Mouse (Mus musculus): ENCODE results near the gene Aunip. TPM values are rescaled to one million over a fixed set of nuclear protein-coding genes. Genes with fewer than 3 reads are reported as not detected.
"Not testable (repeated sequence)": the region's sequence is repeated elsewhere in the genome, so short reads cannot be mapped to it uniquely, and the experiment has no call there.

The Aunip gene
- total and polyA plus RNA-seq, 2 experiments from 2014 or later: 1.1 to 1.8 TPM

DNA sequence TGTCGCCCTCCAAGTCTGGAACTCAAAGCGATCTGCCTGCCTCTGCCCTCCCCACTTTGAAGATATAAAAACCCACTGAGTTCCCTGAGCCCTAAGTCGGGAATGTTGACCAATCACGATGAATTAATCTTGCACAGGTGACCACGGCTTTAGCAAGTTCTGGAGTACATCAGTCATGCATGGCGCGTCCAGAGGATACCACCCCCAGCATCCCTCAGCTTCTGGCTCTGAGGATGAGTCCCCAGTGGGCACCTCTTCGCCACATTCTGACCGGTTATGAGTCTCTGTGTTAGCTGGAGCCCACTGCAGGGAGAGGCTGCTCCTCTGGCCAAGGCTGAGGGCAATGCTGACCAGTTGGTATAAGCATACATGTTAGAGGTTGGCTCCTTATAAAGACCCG lies 26.6 kb upstream of the Aunip start:
- no peak overlapping the region for H3K27ac ChIP-seq (ENCODE audit: low read depth, low read length)
- ATAC-seq (no peak), DNase-seq (no peak)
- no peak for TF ChIP-seq CTCF (IDR thresholded peaks at IDR 0.05; ENCODE audit: low read depth)
- no peaks in the 10 kb centered on the region for H3K27me3 ChIP-seq (ENCODE audit: insufficient read depth, low read length)
- no peaks in the 10 kb centered on the region for H3K9me3 ChIP-seq (ENCODE audit: low read length)
- no peaks in the 10 kb centered on the region for H3K4me1 ChIP-seq (ENCODE audit: insufficient read depth)
- 86% methylated on average over 10 of the region's 10 CpGs for WGBS
- H3K9ac ChIP-seq: no peak overlapping the region
- H3K36me3 ChIP-seq (ENCODE audit: insufficient read depth): no peaks in the 10 kb centered on the region
- no peak overlapping the region for H3K4me3 ChIP-seq (ENCODE audit: low read depth, low read length)
- H3K4me2 ChIP-seq (ENCODE audit: low read depth): no peak overlapping the region

DNA sequence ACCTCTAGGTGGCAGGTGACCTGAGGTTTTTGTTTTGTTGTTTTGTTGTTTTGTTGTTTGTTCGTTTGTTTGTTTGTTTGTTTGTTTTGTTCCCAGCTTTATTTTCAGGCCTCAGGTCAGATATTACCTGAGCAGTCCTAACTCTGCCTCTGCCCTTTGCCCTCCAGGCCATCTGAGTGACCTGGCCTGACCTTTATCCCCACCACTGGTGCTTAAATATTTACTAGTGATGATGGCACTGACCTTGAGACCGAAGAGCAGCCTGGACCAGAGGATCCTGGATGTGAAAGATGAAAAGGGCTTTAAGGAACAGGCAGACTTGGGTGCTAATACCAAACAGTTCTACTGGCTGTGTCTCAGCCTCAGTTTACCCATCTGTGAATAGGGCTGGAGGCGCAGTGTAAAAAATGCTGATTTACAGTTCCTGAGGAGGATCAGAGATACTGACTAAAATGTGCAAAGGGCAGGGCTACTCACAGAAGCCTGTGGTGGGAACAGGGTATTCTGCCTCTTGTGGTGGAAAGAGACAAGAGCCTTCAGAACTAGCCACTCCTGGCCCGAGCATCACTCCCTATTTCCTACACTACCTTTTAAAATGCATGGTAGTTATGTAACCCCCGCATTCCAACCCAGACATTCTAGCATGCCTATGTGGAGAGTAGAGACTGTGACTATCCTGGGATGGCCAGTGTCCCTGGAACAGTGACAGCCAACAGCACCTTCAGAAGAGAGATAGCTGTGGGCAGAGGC lies 25.5 kb upstream of the Aunip start:
- WGBS: 91% methylated on average over 5 of the region's 5 CpGs

DNA sequence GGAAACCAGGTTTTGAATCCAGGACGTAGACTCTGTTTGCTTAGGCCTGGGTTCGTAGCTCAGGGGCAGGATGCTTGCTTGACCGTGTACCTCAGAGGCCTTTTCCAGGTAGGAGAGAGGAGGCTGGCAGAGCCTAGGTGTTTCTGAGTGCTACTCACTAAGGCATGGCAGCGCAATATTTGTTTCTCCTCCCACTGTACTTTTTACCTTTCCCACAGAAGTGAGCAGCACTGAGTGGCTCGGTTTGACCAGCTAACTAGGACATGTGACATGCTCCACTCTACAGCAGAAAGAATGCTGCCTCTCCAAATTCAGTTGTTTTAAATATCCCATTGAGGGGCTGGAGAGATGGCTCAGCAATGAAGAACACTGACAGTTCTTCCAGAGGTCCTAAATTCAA lies 22.6 kb upstream of the Aunip start:
- Histone ChIP-seq H3K9me3 (ENCODE audit: low read length) (no peaks in the 10 kb centered on the region), H3K27ac (ENCODE audit: low read depth, low read length) (no peak overlapping the region), H3K4me3 (ENCODE audit: low read depth, low read length) (no peak overlapping the region), H3K36me3 (ENCODE audit: insufficient read depth) (no peaks in the 10 kb centered on the region), H3K27me3 (ENCODE audit: insufficient read depth, low read length) (no peaks in the 10 kb centered on the region), H3K4me2 (ENCODE audit: low read depth) (no peak overlapping the region), H3K9ac (no peak overlapping the region), H3K4me1 (ENCODE audit: insufficient read depth) (no peaks in the 10 kb centered on the region)
- WGBS: 91% methylated on average over 5 of the region's 5 CpGs
- TF ChIP-seq CTCF (IDR thresholded peaks at IDR 0.05; ENCODE audit: low read depth): no peak
- DNase-seq: no peak
- no peak for ATAC-seq

More for the DNA sequence above, 25.5 kb upstream of the Aunip start:
- Histone ChIP-seq H3K27me3 (ENCODE audit: insufficient read depth, low read length) (no peaks in the 10 kb centered on the region), H3K9me3 (ENCODE audit: low read length) (no peaks in the 10 kb centered on the region), H3K4me2 (ENCODE audit: low read depth) (no peak overlapping the region), H3K36me3 (ENCODE audit: insufficient read depth) (no peaks in the 10 kb centered on the region), H3K4me3 (ENCODE audit: low read depth, low read length) (no peak overlapping the region), H3K27ac (ENCODE audit: low read depth, low read length) (no peak overlapping the region), H3K9ac (no peak overlapping the region), H3K4me1 (ENCODE audit: insufficient read depth) (no peaks in the 10 kb centered on the region)
- peak; percentile 22; the same call in 1 of the 2 replicates for TF ChIP-seq CTCF (IDR thresholded peaks at IDR 0.05; ENCODE audit: low read depth)
- ATAC-seq (no peak), DNase-seq (no peak)

DNA sequence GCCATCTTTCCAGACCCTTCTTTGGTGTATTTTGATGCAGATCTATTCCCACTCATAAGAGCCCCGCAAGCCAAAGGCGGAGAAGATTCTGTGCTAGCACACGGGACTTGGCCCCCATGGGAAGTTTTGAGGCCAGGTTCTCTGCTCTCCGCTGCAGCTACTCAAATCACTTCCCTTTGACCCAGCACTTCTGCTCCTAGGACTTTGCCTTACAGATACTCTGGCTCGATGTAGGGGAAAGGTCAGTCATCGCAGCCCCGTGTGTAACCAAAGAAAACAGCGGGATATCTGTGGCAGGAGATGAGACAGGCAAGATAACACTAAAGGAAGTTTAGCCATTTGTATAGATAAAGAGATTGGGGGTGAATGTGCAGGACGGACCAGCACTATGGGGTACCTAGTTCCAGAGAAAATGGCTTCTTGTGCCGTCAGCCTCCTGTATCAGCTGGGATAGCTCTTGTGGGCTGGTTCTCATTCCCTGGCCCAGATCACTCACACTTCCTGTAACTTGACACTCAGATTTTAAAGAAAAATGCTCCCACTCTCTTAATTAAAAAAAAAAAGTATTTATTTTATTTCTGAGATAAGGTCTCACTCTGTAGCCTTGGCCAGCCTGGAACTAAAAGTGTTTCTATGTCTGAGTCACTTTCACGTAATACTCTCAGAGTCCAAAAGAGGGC lies 20.7 kb upstream of the Aunip start:
- 87% methylated on average over 11 of the region's 11 CpGs for WGBS
- Histone ChIP-seq H3K4me3 (ENCODE audit: low read depth, low read length) (no peak overlapping the region), H3K4me2 (ENCODE audit: low read depth) (no peak overlapping the region), H3K27me3 (ENCODE audit: insufficient read depth, low read length) (no peaks in the 10 kb centered on the region), H3K36me3 (ENCODE audit: insufficient read depth) (no peaks in the 10 kb centered on the region), H3K9ac (no peak overlapping the region), H3K27ac (ENCODE audit: low read depth, low read length) (no peak overlapping the region), H3K9me3 (ENCODE audit: low read length) (no peaks in the 10 kb centered on the region), H3K4me1 (ENCODE audit: insufficient read depth) (no peaks in the 10 kb centered on the region; the same call in 1 of the 2 replicates)
- DNase-seq: no peak
- ATAC-seq: no peak
- TF ChIP-seq CTCF (IDR thresholded peaks at IDR 0.05; ENCODE audit: low read depth): no peak

DNA sequence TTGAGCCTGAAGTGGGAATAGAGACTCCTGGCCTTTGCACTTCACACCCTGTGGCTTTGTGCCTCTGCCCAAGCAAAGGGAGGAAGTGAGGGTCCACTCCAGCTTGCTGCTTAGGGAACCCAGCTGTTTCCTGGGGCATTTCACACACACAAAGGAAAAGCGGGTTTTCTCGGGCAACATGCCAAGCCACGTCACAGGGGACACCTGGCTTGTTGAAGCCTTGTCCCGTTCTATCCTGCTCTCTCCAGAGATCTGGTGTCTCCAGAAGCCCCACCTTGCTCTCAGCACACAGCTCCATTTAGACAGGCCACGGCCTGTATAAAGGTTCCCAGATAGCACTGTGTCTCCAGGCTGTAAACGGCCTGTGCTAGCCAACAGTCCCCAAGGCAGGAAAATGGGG lies 19.1 kb upstream of the Aunip start:
- H3K9me3 ChIP-seq (ENCODE audit: low read length): no peaks in the 10 kb centered on the region
- H3K27me3 ChIP-seq (ENCODE audit: insufficient read depth, low read length): no peaks in the 10 kb centered on the region
- 48% methylated on average over 6 of the region's 6 CpGs for WGBS
- no peaks in the 10 kb centered on the region for H3K36me3 ChIP-seq (ENCODE audit: insufficient read depth)
- no peak for TF ChIP-seq CTCF (IDR thresholded peaks at IDR 0.05; ENCODE audit: low read depth)
- H3K4me3 ChIP-seq (ENCODE audit: low read depth, low read length): no peak overlapping the region
- no peak overlapping the region for H3K9ac ChIP-seq
- H3K4me2 ChIP-seq (ENCODE audit: low read depth): no peak overlapping the region
- no peaks in the 10 kb centered on the region; the same call in 1 of the 2 replicates for H3K4me1 ChIP-seq (ENCODE audit: insufficient read depth)
- DNase-seq: no peak
- ATAC-seq: no peak
- no peak overlapping the region for H3K27ac ChIP-seq (ENCODE audit: low read depth, low read length)

DNA sequence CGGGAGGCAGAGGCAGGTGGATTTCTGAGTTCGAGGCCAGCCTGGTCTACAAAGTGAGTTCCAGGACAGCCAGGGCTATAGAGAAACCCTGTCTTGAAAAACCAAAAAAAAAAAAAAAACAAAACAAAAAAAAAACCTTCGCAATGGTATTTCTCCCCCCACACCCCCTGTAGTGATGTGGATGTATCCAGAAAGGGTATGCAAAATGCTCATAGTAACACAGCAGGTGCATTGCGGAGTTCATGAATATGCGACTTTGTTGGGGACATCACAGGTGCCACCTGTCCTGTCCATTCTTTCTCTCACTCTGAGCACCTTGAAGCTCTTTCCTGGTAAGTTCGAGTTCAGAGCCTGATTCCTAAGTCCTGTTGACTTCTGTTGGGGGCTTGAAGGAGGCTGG lies 16.6 kb upstream of the Aunip start:
- H3K4me1 ChIP-seq (ENCODE audit: insufficient read depth); H3K4me2 ChIP-seq (ENCODE audit: low read depth); ATAC-seq; H3K9me3 ChIP-seq (ENCODE audit: low read length); H3K27ac ChIP-seq (ENCODE audit: low read depth, low read length); H3K27me3 ChIP-seq (ENCODE audit: insufficient read depth, low read length); H3K36me3 ChIP-seq (ENCODE audit: insufficient read depth); DNase-seq; H3K9ac ChIP-seq; H3K4me3 ChIP-seq (ENCODE audit: low read depth, low read length): not testable (repeated sequence)
- WGBS: 90% methylated on average over 6 of the region's 6 CpGs
